In genomic region chr11:69695361-69696181, GRCm38 (mm10) we compare ENCODE assay signal across 8 mouse cellular contexts. TPM values are rescaled to one million over a fixed set of nuclear protein-coding genes. Genes with fewer than 3 reads are reported as not detected.
DNase-seq lines count a peak whose midpoint lies in the region; ATAC-seq lines count a peak whose summit lies in the region.

Gene Tnfsf12 (minus strand): TSS chr11:69695849.
Gene Tnfsfm13 (minus strand): TSS chr11:69696098.

- ATAC-seq in forebrain, embryonic 14.5 days, result peak; percentile 32; the same call in 1 of the 2 replicates
- ATAC-seq in megakaryocyte, adult 5-6 weeks (ENCODE audit: poor library complexity, severe bottlenecking), result peak; percentile 94

- H3K9ac ChIP-seq in forebrain, embryonic 14.5 days (ENCODE audit: low read length), result peak within 1 kb of the TSS; percentile 76

- H3K27me3 ChIP-seq in forebrain, embryonic 14.5 days (replicated peaks; ENCODE audit: control insufficient read depth, insufficient read depth, low read length), result no peaks in the 10 kb centered on the region

- no peaks in the 10 kb centered on the region for H3K36me3 ChIP-seq in forebrain, embryonic 14.5 days (ENCODE audit: control insufficient read depth, insufficient read depth, low read length)

- no peaks in the 10 kb centered on the region for H3K9me3 ChIP-seq in forebrain, embryonic 14.5 days (replicated peaks; ENCODE audit: control insufficient read depth, low read length)

- 0 out of 2 replicates have a peak, but pooled peaks cover 3% of the 10 kb centered on the region for H3K4me1 ChIP-seq in brown adipose tissue, adult 24 weeks (ENCODE audit: control insufficient read depth, insufficient read depth, insufficient read length, low read length)
- H3K4me1 ChIP-seq in forebrain, embryonic 14.5 days (ENCODE audit: control insufficient read depth, insufficient read depth, low read length), result peaks cover 10% of the 10 kb centered on the region; the same call in 1 of the 2 replicates

- DNase-seq in adrenal gland, adult (ENCODE audit: inconsistent age in 2 of 2, low spot score in 1 of 2), result peak; percentile 85 to 95
- no peak for DNase-seq in forebrain, embryonic 14.5 days (ENCODE audit: low spot score)
- peak; percentile 85 for DNase-seq in heart, postnatal 25 days (ENCODE audit: low spot score)
- DNase-seq in kidney, postnatal 4 days, result peak; percentile 87 to 92
- peak; percentile 45 for DNase-seq in retina, embryonic 14.5 days (ENCODE audit: low spot score)
- DNase-seq in thymus, postnatal 0 days (ENCODE audit: low spot score), result no peak

- H3K4me2 ChIP-seq in forebrain, embryonic 14.5 days (ENCODE audit: low read length), result peak within 1 kb of the TSS; percentile 90

- intact Hi-C loops in heart, postnatal 25 days (cut with DNase I), result loop anchor here (5.0 kb wide), 1 partner anchor 102 kb away; the partner anchor contains the start of gene Chrnb1

- peak within 1 kb of the TSS; percentile 78 for H3K4me3 ChIP-seq in brown adipose tissue, adult 24 weeks (ENCODE audit: insufficient read depth, low read depth, low read length)
- peak within 1 kb of the TSS; percentile 40 for H3K4me3 ChIP-seq in forebrain, embryonic 14.5 days (ENCODE audit: low read depth, low read length)

- 1% methylated on average over 40 of the region's 41 CpGs for WGBS in forebrain, embryonic 14.5 days

- H3K27ac ChIP-seq in brown adipose tissue, adult 24 weeks (replicated peaks; ENCODE audit: low read depth, low read length), result peak within 1 kb of the TSS; percentile 81
- no peak within 1 kb of the TSS; the same call in 1 of the 2 replicates for H3K27ac ChIP-seq in forebrain, embryonic 14.5 days (ENCODE audit: low read depth, low read length)

RNA-seq across cellular contexts. Expression of gene Tnfsf12, which starts in this region (rescaled TPM):
- 12.7 and 13.7 TPM in 2 replicates for polyA plus RNA-seq in brown adipose tissue, adult 24 weeks (2012; ENCODE audit: insufficient read depth, insufficient read length, missing spikeins)
- polyA plus RNA-seq in forebrain, embryonic 14.5 days (2014; fragmentation: Nextera tagmentation; extraction: Ambion mirVana), result 2.2 and 2.7 TPM in 2 replicates
- 10 to 100 TPM; 14.5 to 16.4 TPM for total RNA-seq in heart, postnatal 25 days (2021)
- total RNA-seq in megakaryocyte, adult 5-6 weeks (2015), result 25.5 and 25.9 TPM in 2 replicates
- 3.2 and 4.9 TPM in 2 replicates for total RNA-seq in megakaryocyte, adult 5-6 weeks (2017)
- polyA plus RNA-seq in thymus, postnatal 0 days (2015; fragmentation: Nextera tagmentation; extraction: Ambion mirVana), result 2.6 and 2.7 TPM in 2 replicates

RNA-seq across cellular contexts. Expression of gene Tnfsfm13, which starts in this region (rescaled TPM):
- 0.99 and 2.8 TPM in 2 replicates for polyA plus RNA-seq in brown adipose tissue, adult 24 weeks (2012; ENCODE audit: insufficient read depth, insufficient read length, missing spikeins)
- 1.5 and 1.6 TPM in 2 replicates for polyA plus RNA-seq in forebrain, embryonic 14.5 days (2014; fragmentation: Nextera tagmentation; extraction: Ambion mirVana)
- 1 to 10 TPM; 3.2 to 4.5 TPM for total RNA-seq in heart, postnatal 25 days (2021)
- 11.6 and 13.6 TPM in 2 replicates for total RNA-seq in megakaryocyte, adult 5-6 weeks (2015)
- 8.5 and 12.2 TPM in 2 replicates for total RNA-seq in megakaryocyte, adult 5-6 weeks (2017)
- 1.5 and 2.1 TPM in 2 replicates for polyA plus RNA-seq in thymus, postnatal 0 days (2015; fragmentation: Nextera tagmentation; extraction: Ambion mirVana)

Comparison
In these comparisons a context has a peak if more than half of its experiments do, and no peak if none do; other contexts are left out.
1. DNase-seq: peak in adrenal gland, adult (2 of 2), heart, postnatal 25 days (single experiment), kidney, postnatal 4 days (2 of 2) and retina, embryonic 14.5 days (single experiment); none in forebrain, embryonic 14.5 days (single experiment) and thymus, postnatal 0 days (single experiment).